Mouse (Mus musculus) cerebellum, adult 11-12 months (tissue): ENCODE data around the gene Gm11084.
"Not testable (repeated sequence)": the region's sequence is repeated elsewhere in the genome, so short reads cannot be mapped to it uniquely, and the experiment has no call there.

Experiments used
- DNase-seq: peaks from one replicate; pipeline ENCODE4 v3.0.0; 2022

Gene Gm11084

DNA sequence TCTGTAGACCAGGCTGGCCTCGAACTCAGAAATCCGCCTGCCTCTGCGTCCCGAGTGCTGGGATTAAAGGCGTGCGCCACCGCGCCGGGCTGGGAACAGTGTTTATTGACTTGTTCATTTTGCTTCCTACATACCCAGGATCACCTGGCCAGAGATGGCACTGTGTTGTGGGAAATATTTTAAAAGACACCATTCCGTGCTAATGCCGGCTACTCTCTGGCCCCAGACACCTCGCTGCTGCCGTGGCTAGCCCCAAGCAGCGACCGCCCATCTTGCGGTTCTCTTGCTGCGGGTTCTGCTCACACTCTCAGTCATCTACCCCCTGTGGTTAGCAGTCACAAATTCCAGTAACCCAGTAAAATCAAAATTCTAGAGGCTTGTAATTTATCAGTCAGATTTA lies 6.0 kb upstream of the Gm11084 start:
- DNase-seq = no peak

DNA sequence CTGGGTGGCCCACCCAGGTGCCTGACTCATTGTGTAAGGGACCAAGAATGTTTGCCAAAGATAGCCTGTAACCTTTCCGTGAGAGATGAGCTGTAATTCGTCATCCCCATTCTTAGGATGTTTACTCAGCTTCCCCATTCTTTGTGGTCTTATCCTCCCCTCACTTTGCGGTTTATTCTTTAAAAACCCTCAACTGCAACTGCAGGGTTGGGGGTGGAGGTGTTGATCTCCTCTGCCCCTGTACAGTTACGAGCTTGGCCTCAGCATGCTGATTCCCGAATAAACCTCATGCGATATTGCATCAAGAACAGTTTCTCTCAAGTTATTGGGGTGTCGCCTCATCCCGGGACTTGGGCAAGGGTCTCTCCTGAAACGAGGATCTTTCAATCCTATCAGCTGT lies 2.4 kb upstream of the Gm11084 start:
- not testable (repeated sequence) for DNase-seq

DNA sequence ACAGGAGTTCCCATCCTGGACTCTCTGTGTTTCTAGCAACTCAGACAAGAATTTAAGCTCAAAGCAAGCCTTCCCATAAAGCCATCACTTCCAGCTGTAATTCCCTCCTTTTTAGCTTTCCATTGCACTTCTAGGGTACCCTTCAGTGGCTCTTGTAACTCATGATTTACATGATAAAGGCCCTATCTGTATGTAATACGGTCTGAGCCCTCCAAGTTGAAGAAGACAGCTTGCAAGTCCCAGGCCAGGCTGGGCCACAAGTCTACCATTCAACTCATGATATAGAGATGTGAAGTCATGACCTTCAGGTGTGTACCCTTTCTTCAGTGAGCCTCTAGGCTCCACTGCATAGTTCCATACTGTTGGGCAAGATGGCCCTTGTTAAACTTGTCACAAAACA lies 1.0 kb downstream of the Gm11084 start:
- no peak for DNase-seq

DNA sequence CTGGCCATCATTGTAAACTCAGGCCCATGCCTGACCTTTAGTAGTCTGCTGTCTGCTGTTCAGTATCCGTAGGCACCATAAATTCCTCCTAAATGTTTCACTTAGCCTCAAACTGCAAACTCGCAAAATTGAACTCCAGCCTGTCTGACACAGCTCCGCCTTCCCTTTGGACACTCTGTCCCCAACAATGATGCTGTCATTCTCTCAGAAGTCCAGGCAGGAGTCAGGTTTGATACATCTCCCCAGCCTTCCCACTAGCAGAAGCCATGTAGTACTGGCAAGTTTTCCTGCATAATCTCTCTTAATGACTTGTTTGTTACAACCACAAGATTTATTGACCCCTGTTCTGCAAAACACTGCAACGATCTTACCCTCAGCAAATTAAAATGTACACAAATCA lies 1.7 kb downstream of the Gm11084 start:
- no peak for DNase-seq

DNA sequence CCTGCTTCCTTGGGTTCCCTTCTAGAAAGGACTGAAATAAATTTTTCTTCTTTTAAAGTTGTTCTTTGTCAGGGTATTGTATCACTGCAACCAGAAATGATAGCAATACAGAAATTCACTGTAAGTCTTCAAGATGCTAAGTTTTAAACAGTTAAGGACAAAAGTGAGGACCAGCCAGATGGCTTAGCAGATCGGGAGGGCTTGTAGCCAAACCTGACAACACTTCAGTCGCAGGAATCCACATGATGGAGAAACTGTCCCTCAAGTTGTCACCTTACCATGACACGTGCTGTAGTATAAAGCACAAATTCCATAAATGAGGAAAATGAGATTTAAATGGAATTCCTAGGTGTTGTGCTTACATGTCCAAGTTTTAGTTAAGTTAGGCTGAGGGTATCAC lies 3.3 kb downstream of the Gm11084 start:
- no peak for DNase-seq

DNA sequence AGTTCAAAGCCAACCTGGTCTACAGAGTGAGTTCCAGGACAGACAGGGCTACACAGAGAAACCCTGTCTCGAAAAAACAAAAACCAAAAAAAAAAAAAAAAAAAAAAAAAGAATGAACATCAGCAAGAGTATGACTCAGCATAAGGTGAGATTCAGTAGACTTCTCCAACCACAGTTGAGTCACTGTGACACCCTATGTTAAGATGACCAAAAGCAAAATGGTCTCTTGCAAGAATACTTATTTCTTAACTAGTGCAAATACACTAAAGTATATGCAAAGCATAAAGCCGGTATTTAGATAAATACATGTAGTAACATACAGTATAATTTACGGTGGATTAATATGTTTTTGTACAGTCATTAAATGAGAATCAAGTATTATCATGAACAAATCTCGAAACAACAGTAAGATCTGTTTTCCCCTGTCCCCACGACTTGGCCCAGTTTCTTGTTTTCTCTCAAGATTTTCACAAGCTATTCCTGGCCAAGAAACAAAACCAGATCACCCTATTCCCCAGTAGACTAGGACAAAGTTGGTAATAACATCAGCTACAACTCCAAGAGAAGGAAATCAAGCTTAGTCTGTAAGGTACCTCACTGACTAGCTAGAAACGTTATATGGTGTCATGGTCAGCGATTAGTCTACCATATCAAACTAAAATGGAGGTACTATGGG lies 4.3 kb downstream of the Gm11084 start:
- no peak for DNase-seq

DNA sequence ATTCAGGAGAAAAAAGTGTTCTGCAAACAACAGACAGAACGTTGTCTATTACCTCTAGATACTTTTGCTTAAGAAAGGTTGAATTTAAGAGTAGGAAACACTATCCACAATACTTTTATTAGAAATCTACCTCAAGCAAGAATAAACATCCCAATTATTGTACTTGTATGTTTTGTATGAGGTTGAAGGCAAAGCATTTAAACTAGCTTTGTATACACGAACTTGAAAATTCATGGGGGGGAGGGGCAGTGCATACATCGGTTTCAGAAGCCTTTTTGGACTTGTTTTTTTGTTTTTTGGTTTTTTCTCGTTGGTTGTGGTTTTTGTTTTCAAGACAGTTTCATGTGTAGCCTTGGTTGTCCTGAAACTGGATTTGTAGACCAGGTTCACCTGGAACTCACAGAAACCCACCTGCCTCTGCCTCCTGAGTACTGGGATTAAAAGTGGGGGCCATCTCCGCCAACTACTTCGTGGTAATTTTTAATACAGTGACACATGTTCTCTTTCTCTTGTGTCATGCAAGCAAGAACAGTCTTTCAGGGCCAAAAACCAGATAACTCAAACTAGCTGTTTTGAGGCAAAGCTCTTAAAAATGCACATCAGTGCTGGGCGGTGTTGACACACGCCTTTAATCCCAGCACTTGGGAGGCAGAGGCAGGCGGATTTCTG lies 4.9 kb downstream of the Gm11084 start:
- DNase-seq = no peak

DNA sequence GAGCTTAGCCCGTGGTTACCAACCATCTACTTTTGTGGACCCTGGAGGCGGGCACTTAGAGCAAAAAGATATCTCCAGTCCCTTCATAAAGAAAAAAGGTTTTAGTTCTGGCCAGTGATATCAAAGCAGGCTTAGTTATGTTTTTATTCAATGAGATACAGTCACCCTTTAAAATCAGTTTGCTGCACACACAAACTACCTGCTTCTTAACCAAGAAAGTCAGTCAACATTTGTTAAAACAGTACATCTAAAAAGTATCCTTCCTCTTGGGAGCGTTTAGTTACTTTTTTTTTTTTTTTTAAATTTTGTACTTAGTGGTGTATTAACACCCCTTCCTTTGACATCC lies 5.5 kb downstream of the Gm11084 start:
- DNase-seq = no peak

DNA sequence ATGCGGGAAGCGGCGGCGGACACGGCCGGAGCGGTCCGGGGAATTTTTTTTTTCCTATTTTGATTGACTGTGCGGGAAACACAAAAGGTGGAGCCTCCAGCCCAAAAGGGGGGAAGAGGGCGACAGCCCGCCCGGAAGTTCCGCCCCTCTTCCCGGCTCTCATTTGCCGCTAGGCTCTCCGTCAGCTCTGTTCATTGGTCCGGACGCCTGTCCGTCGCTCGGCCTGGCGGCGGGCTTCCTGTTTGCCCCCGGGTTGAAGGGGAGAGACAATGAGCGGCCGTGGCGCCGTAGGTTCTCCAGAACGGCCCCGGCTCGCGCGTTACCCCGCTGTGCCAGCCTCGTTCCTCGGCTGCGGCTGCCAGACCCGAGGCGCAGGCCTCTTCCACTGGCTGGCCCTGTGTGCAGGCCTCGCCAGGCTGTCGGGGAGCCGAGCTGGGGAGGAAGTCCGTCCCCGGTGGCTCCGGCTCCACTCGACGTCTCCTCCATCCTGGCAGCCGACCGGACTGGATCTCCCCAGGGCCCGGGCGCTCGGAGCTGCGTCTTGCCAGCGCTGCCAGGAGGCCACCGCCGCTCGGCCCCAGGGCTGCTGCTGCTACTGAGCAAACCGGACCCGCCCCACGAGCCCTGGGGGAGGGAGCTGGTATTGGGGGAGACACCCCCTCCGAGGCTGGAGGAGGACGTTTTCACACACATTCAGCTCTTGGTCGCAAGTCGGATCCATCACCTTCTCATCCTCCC lies 6.0 kb downstream of the Gm11084 start, which contains the start of gene Sp3:
Gene Sp3, minus strand, starts transcription at position 110 of the 738 bp plus-strand sequence.
- peak; percentile 99 for DNase-seq

DNA sequence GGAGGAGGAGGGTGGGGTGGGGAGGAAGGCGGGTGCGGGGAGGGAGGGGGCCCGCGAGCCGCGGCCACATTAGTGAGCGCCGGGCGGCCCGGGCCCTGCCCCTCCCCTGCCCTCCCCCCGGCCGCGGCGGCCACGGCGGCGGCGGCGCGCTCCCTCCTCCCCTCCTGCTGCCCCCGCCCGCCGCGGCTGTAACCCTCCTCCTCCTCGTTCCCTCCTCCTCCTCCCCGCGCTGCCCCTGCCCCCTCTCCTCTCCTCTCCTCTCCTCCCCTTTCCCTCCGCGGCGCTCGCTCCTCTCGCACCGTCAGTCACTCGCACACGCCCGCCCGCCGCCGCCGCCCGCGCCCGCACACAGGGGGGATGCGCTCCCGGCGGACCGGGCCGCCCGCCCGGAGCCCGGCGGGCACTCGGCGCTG lies 6.9 kb downstream of the Gm11084 start:
- peak; percentile 86 for DNase-seq

DNA sequence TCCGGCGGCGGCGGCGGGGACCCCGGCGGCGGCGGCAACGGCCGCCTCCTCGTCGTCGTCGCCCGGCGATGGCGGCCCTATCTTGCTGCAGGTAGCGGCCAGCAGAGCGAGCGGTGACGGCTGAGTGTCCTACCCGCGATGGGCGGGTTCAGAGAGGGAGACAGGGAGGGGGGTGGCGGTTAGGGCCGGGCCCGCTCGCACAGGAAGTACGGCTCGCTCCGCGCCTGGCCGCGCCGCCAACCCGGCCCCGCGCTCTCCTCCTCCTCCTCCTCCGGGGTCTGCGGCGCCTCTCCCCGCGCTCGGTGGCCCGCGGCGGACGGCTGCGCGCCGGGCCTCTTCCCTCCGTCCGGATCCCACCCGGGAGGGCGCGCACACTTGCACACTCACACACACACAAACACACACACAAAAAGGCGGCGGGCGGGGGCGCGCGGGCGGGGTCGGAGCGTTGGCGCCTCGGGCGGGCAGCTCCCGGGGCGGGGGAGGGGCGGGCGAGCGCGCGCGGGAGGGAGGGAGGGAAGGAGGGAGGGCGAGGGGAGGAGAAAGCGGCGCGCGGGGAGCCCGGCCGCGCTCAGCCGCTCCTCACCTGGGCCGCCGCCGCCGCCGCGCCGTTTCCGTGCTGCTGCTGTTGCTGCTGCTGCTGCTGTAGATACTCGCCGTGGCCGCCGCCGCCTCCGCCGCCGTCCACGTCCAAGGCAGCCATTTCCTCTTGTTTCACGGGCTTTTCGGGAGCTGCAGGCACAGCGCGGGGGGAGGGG lies 7.4 kb downstream of the Gm11084 start:
- DNase-seq = peak; percentile 92

DNA sequence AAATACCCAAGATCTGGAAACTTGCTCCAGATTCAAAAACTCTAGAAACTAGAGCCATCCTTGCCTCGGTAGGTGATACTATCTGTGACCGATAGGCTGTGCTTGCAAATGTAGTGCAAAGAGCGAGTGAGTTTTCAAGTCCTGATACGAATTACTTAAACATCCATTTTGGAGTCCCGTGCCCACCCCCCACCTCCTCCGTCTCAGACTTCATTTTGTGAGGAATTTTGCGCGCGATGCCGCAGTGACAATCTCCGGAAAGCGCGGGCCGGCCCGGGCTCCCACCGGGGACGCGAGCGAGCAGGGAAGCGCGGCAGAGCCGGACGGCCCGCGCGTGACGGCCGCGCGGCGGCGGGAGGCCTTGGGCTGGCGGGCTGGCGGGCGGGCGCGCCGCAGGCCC lies 8.0 kb downstream of the Gm11084 start:
- DNase-seq = no peak

DNA sequence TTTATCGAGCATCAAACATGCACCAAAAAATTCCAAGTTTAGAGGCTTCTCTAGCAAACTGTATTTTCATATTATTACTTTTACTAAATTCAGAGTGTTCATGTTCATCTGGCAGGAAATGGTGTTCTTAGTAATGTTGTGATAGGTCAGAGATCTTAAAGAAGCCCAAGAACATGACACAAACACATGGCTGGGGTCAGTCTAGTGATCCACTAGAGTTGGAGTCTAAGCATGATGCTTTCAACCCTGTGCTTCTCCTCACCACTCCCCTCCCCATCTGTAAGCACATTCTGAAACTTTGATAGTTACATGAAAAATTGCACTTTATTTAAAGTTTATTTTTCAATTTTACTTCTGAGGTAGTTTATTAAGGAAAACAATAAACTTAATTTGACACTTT lies 9.2 kb downstream of the Gm11084 start:
- DNase-seq = no peak

DNA sequence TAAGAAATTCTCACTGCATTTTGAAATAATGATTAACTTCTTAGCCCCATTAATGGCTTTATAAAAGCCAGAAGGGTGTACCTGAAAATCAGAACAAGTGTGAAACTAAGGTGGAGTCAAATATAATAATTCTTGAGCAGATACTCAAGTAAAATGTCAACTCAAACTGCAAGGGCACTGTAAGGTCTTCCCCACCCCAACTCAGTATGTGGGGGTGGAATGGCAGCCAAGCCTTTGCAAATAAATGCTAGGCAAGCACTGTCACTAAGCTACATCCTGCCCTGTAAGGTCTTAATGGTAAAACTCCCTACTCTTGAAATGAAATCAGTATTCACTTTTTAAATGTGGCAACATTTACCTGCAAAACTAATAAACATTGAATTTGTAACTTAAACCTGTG lies 10.5 kb downstream of the Gm11084 start:
- DNase-seq = no peak

DNA sequence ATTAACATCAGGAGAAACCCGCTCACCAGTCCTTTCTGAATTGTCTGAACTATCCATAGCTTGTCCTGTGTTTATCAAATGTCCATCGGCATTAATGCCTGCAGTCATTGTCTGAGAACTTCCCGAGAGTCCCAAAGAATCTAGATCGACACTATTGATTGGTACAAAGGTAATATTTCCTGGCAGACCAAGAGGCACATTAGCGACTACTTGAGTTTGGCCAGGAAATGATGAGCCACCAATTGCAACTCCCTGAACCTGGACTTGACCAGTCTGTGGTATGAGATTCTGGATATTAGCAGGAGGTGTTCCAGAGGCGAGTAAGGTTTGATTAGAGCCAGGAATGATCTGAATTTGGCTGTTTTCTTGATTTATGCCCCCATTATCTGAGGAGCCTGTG lies 15.7 kb downstream of the Gm11084 start:
- DNase-seq = no peak

DNA sequence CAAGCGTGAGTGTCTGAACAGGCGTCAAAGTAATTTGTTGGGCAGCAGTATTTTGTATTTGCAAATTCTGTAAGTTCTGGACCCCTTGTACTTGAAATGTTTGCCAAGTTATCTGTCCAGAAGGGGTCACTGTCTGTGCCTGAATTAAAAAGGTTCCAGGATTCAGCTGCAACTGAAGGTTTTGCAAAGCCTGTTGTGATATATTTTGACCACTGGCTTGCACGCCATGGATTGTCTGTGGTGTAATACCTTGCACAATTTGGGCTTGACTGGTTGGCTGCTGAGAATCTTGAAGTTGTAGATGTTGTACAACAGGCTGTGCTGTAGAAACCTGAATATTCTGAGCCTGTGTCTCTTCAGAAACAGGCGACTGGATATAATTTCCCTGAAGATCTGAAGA lies 16.2 kb downstream of the Gm11084 start:
- DNase-seq = no peak

DNA sequence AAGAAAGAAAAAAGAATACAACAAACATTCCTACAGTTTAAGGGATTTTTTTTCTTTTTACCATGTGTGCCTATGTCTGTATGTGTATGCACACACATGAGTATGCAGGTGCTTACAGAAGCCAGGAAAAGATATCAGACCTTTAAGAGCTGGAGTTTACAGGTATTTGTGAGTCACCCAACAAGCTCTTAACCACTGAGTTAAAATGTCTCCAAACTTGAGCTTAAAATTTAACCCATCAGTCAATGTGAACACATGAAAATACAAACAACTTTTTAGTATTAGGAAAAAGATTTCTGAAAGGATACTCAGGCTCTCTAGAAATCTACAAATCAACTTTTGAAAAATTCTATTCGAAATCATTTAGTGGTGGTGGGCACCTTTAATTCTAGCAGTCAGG lies 18.0 kb downstream of the Gm11084 start:
- DNase-seq = no peak

DNA sequence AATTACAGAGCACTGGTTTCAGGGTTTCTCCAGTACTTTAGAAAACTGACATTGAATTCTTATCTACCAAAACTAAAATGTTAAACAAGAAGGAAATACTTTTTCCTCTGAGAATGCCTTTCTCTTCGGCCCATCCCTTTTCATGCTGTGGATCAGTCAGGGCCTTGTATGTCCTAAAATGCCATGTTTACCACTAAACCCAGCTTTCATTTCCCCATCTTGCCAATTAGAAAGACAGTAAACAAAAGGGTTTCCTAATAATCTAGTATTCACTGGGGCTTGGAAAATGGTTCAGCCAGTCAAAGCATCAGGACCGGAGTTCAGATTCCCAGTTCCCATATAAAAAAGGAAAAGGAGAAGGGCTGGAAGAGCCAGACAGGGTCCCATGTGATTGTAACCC lies 21.1 kb downstream of the Gm11084 start:
- no peak for DNase-seq

DNA sequence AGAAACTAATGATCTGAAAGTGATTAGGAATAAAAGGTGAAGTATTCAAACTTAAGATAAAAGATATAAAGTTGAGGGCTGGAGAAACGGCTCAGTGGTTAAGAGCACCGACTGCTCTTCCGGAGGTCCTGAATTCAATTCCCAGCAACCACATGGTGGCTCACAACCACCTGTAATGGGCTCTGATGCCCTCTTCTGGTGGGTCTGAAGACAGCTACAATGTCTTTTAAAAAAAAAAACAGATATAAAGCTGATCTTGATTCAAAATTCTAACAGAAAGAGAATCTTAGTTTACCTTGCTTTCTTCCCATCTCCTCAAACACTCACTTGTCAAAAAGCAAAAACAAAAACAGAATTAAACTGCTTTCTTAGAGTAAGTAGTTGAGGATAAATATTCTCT lies 30.1 kb downstream of the Gm11084 start:
- no peak for DNase-seq

DNA sequence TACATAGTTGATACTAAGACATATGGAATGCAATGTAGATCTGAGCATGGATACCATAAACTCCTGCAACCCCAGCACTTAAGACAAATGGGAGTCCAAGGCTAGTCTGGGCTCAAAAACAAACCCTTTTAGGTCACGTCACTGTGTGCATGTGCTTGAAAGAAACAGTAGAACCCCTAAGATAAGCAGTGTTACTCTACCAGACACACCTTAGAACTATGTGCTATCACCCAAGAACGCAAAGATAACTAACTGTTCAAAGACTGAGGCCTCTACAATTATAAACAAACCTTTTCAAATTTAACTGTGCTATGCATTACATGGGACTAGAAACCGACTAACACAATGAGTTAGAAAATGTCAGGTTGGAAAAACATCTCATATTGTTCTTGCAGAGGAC lies 33.5 kb downstream of the Gm11084 start:
- DNase-seq = no peak

DNA sequence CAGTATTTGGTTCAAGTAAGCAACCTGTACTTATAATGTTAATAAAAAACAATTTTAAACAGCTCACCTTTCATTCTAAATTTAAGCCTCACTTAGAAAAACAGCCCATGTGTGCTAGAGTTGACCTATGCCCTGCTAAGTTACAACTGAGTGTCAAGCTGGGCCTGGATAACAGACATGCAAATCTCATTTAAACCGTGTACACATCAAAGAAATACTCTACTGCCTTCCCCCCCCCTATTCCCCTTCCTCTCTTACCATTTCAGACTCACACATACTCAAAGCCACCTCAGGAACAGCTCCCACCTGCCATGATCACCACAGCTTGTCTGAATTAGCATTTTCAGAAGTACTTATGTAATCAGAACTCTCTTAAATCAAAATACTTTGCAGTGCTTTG lies 50.6 kb downstream of the Gm11084 start:
- DNase-seq = no peak

DNA sequence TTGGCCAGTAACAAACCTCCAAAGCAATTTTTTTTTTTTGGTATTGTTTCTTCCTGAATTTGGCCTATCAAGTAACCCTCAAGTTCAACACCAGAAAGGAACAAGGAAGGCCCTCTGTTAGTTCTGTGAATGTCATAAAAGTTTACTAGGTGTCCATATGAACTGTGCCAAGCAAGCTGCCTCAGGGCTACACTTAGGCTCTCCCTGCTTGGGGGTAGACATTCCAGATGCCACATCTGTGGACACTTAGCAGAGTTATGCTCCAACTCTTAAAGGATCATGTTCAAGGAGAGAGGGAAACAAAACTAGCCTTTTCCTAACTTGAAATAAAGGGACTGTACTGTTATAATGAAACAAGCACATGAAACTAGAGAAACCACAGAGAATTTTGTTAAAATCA lies 54.3 kb downstream of the Gm11084 start:
- no peak for DNase-seq

DNA sequence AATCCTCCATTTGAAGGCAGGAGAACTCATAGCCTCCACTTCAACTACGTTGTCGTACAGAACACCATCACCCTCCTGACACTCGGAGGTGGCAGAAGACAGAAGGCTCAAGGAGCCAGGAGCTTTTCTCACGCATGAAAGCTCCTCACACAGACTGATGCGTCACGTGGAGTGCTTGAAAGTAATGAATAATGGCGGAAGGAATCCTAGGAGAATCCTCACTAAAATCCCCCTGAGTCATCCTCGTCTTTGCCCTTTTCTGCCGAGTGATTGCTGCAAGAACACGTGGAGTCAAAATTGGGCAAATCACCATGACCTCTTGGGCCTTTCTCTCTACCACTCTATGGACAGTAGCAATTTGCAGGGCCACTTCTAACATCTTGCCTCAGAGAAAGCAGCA lies 61.5 kb downstream of the Gm11084 start:
- DNase-seq = no peak
